Mouse (Mus musculus): ENCODE results near the gene Trim13.

GRCm38 (mm10) chr14:61601348-61601747 is 3.3 kb downstream of the Trim13 start:
- TF ChIP-seq CTCF (IDR thresholded peaks at IDR 0.05; ENCODE audit: low read depth, low read length) (no peak), POLR2A (IDR thresholded peaks at IDR 0.05; ENCODE audit: insufficient read depth, low read length) (no peak)

Data from ES-Bruce4 (cell line).